Mouse (Mus musculus) thymus, adult 2 months (tissue): ENCODE results near the gene Gprc5d. TPM values are rescaled to one million over a fixed set of nuclear protein-coding genes. Genes with fewer than 3 reads are reported as not detected.
A peak's percentile ranks its signal among the peaks of the same experiment; 100 is the strongest.

Experiments
- DNase-seq: peaks from one replicate; pipeline ENCODE4 v3.0.0; 2021
- H3K27ac ChIP-seq: fragments of 200-500 bp; 2 replicates; pipeline ENCODE4 v1.5.1; 2012; ENCODE audit warnings: low read length, control low read depth; ENCODE audit not compliant: control insufficient read depth, insufficient read depth
- H3K27me3 ChIP-seq: fragments of 200-500 bp; 2 replicates; pipeline ENCODE4 v1.6.1; 2012; ENCODE audit warnings: mild to moderate bottlenecking, low read length, moderate library complexity, mixed read lengths; ENCODE audit not compliant: control insufficient read depth, insufficient read depth
- H3K36me3 ChIP-seq: fragments of 200-500 bp; 2 replicates; pipeline ENCODE4 v1.6.1; 2012; ENCODE audit warnings: mild to moderate bottlenecking, low read length, moderate library complexity; ENCODE audit not compliant: control insufficient read depth, insufficient read depth
- H3K4me1 ChIP-seq: fragments of 200-500 bp; replicated peaks from 2 replicates; pipeline ENCODE4 v1.6.1; 2012; ENCODE audit warnings: low read length; ENCODE audit not compliant: control insufficient read depth, insufficient read depth
- H3K4me3 ChIP-seq: fragments of 200-500 bp; 2 replicates; pipeline ENCODE4 v1.5.1; 2012; ENCODE audit warnings: mild to moderate bottlenecking, low read length, control low read depth, moderate library complexity; ENCODE audit not compliant: control insufficient read depth, insufficient read depth
- CTCF ChIP-seq: fragments of 200-500 bp; IDR thresholded peaks from 2 replicates; pipeline ENCODE4 v1.5.1; 2012; ENCODE audit warnings: mild to moderate bottlenecking, control low read depth, low read length, moderate library complexity, borderline replicate concordance; ENCODE audit not compliant: control insufficient read depth, poor library complexity, insufficient read depth; ENCODE audit errors: extremely low read depth
- POLR2A ChIP-seq: fragments of 200-500 bp; IDR thresholded peaks from 2 replicates; pipeline ENCODE4 v1.6.1; 2012; ENCODE audit warnings: mild to moderate bottlenecking, low read length, control low read depth, moderate library complexity; ENCODE audit not compliant: control insufficient read depth, poor library complexity, insufficient read depth; ENCODE audit errors: extremely low read depth
- WGBS: fragments of 180-500 bp; shearing (Covaris S2); methylation state at CpG from one replicate; pipeline ENCODE4 v1.1.7; 2018; 5-methylcytosine and 5-hydroxymethylcytosine counted together
- polyA plus RNA-seq: library from polyadenylated mRNA; depleted of rRNA; stranded (reverse); fragments of >200 nt; gene quantifications from 2 replicates; pipeline ENCODE4 v1.2.3, GENCODE M21; 2012

Gene Gprc5d
- polyA plus RNA-seq, 1 experiment: 0.59 TPM

GRCm38 (mm10) chr6:135161356-135161755 lies 43.3 kb upstream of the Gprc5d start:
- no peak for TF ChIP-seq POLR2A
- no peak for TF ChIP-seq CTCF
- no peaks in the 10 kb centered on the region for H3K4me1 ChIP-seq
- no peak for DNase-seq
- H3K36me3 ChIP-seq: no peaks in the 10 kb centered on the region
- 59% methylated on average over 4 of the region's 4 CpGs for WGBS
- H3K4me3 ChIP-seq: no peak overlapping the region
- no peak overlapping the region for H3K27ac ChIP-seq
- no peaks in the 10 kb centered on the region for H3K27me3 ChIP-seq

GRCm38 (mm10) chr6:135158509-135158908 lies 40.4 kb upstream of the Gprc5d start:
- Histone ChIP-seq H3K4me1 (no peaks in the 10 kb centered on the region), H3K27me3 (no peaks in the 10 kb centered on the region), H3K4me3 (no peak overlapping the region), H3K27ac (no peak overlapping the region), H3K36me3 (no peaks in the 10 kb centered on the region)
- TF ChIP-seq CTCF: no peak
- no peak for TF ChIP-seq POLR2A
- DNase-seq: no peak
- WGBS: 94% methylated on average over 4 of the region's 4 CpGs

GRCm38 (mm10) chr6:135157496-135157895 lies 39.4 kb upstream of the Gprc5d start:
- WGBS: 91% methylated on average over 4 of the region's 4 CpGs
- Histone ChIP-seq H3K4me3 (no peak overlapping the region), H3K27me3 (no peaks in the 10 kb centered on the region), H3K36me3 (no peaks in the 10 kb centered on the region), H3K27ac (no peak overlapping the region), H3K4me1 (no peaks in the 10 kb centered on the region)
- TF ChIP-seq POLR2A (no peak), CTCF (no peak)
- no peak for DNase-seq

DNA sequence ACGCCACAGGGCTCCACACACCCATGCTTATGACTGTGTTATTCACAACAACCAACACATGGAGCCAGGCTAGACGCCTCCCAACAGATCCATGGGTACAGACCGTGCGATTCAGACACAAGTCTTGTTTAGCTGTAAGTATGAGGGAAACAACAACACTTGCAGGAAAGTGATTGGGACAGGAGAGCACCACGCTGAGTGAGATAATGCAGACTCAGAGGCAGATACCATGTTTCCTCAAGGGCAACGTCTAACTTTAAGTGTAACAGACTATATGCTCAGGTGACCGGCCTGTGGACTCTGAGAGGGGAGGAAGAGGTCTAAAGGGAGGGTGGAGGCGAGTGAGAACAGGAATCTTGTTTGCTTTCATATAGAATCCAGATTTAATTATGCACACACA lies 38.5 kb upstream of the Gprc5d start:
- Histone ChIP-seq H3K36me3 (no peaks in the 10 kb centered on the region), H3K4me1 (no peaks in the 10 kb centered on the region), H3K27ac (no peak overlapping the region), H3K4me3 (no peak overlapping the region), H3K27me3 (no peaks in the 10 kb centered on the region)
- WGBS: 86% methylated on average over 8 of the region's 8 CpGs
- no peak for DNase-seq
- TF ChIP-seq POLR2A (no peak), CTCF (no peak)

DNA sequence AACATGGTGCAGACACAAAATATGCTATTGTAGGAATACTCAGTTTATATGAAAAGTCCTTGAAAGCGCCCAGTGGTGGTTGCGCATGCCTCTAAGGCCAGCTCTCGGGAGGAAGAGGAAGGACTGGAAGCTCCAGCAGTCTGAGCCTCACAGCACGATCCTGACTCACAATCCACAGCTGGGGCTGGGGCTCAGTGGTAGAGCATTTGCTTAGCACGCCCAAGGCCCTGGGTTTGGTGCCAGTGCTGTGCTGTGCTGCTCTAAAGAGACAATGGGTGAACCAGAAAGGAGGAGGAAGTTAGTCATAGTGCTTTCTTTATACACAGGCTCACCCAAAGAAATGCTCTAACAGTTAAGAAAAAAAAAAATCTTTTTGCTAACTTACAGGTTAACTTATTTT lies 35.6 kb upstream of the Gprc5d start:
- TF ChIP-seq POLR2A: no peak
- no peak for TF ChIP-seq CTCF
- Histone ChIP-seq H3K4me1 (no peaks in the 10 kb centered on the region), H3K4me3 (no peak overlapping the region), H3K27ac (no peak overlapping the region), H3K36me3 (no peaks in the 10 kb centered on the region), H3K27me3 (no peaks in the 10 kb centered on the region)
- WGBS: 87% methylated on average over 5 of the region's 5 CpGs
- DNase-seq: no peak

DNA sequence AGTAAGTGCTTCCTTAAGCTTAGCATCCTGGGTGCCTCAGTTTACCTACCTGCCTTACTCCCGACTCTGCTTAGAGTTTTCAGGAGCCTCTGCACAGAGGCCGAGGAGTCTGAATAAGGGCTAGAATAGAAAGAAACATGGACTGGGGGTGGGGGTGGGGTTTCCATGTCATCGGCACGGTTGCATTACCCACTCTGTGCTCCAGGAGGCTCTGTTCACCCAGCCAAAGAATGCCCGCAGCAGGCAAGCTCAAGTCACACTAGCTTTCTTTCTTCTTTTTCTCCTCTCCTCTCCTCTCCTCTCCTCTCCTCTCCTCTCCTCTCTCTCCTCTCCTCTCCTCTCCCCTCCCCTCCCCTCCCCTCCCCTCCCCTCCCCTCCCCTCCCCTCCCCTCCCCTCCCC lies 32.2 kb upstream of the Gprc5d start:
- Histone ChIP-seq H3K4me3 (no peak overlapping the region), H3K27me3 (no peaks in the 10 kb centered on the region), H3K36me3 (no peaks in the 10 kb centered on the region), H3K4me1 (no peaks in the 10 kb centered on the region), H3K27ac (no peak overlapping the region)
- TF ChIP-seq POLR2A (no peak), CTCF (0 out of 2 replicates have a peak, but pooled peaks have one; percentile 53)
- WGBS: 33% methylated on average over 5 of the region's 5 CpGs
- peak; percentile 23 for DNase-seq

DNA sequence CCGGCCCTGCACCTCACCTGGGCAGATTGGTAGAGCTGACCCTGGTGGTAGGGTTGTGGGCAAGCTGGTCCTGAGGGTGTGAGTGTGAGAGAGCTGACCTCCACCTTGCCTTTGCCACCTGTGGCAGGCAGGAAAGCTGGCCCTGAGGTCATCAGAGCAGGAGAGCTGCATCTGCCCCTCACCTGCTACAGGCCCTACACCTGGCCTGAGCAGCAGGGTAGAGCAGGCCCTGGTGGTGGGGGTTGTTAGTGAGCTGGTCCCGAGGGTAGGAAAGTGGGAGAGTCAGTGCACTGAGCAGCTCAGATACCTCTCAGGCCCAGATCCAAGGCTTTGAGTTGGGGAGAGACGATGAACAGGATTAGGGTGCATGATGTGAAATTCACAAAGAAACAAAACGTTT lies 31.6 kb upstream of the Gprc5d start:
- no peak for TF ChIP-seq CTCF
- TF ChIP-seq POLR2A: no peak
- DNase-seq: no peak
- Histone ChIP-seq H3K27ac (no peak overlapping the region), H3K4me1 (no peaks in the 10 kb centered on the region), H3K27me3 (no peaks in the 10 kb centered on the region), H3K4me3 (no peak overlapping the region), H3K36me3 (no peaks in the 10 kb centered on the region)
- 90% methylated on average over 4 of the region's 4 CpGs for WGBS
